Mouse (Mus musculus) forebrain, embryonic 10.5 days (tissue): Measurements from ENCODE around the gene Mybphl. TPM values are rescaled to one million over a fixed set of nuclear protein-coding genes. Genes with fewer than 3 reads are reported as not detected.
A peak's percentile ranks its signal among the peaks of the same experiment; 100 is the strongest.

ENCODE experiments used
- DNase-seq: peaks from one replicate; pipeline ENCODE4 v3.0.0-alpha.2; 2017; ENCODE audit warnings: low spot score; ENCODE audit errors: extremely low spot score
- H3K27ac ChIP-seq: fragments of 300-500 bp; sonication (generic); 2 replicates; pipeline ENCODE4 v1.5.1; 2016; ENCODE audit warnings: mild to moderate bottlenecking
- H3K27me3 ChIP-seq: fragments of 300-500 bp; sonication (generic); 2 replicates; pipeline ENCODE4 v1.6.1; 2016; ENCODE audit warnings: mild to moderate bottlenecking; ENCODE audit not compliant: poor library complexity, severe bottlenecking
- H3K36me3 ChIP-seq: fragments of 300-500 bp; sonication (generic); replicated peaks from 2 replicates; pipeline ENCODE4 v1.6.1; 2016; ENCODE audit warnings: mild to moderate bottlenecking, moderate library complexity
- H3K4me1 ChIP-seq: fragments of 300-500 bp; sonication (generic); 2 replicates; pipeline ENCODE4 v1.6.1; 2016
- H3K4me3 ChIP-seq: fragments of 300-500 bp; sonication (generic); 2 replicates; pipeline ENCODE4 v1.5.1; 2016; ENCODE audit warnings: mild to moderate bottlenecking, moderate library complexity
- H3K9me3 ChIP-seq: fragments of 300-500 bp; sonication (generic); 2 replicates; pipeline ENCODE4 v1.6.1; 2016; ENCODE audit warnings: mild to moderate bottlenecking, moderate library complexity
- WGBS: fragments of 180-500 bp; shearing (Covaris S2); methylation state at CpG from one replicate; pipeline ENCODE4 v1.1.7; 2016; 5-methylcytosine and 5-hydroxymethylcytosine counted together
- polyA plus RNA-seq: library from polyadenylated mRNA; unstranded; fragments of >200 nt; fragmentation: Nextera tagmentation; extraction: Ambion mirVana; gene quantifications from 2 replicates; pipeline ENCODE4 v1.2.1, GENCODE M21; 2016

Mybphl gene
- polyA plus RNA-seq, 1 experiment from 2014 or later: not detected

DNA sequence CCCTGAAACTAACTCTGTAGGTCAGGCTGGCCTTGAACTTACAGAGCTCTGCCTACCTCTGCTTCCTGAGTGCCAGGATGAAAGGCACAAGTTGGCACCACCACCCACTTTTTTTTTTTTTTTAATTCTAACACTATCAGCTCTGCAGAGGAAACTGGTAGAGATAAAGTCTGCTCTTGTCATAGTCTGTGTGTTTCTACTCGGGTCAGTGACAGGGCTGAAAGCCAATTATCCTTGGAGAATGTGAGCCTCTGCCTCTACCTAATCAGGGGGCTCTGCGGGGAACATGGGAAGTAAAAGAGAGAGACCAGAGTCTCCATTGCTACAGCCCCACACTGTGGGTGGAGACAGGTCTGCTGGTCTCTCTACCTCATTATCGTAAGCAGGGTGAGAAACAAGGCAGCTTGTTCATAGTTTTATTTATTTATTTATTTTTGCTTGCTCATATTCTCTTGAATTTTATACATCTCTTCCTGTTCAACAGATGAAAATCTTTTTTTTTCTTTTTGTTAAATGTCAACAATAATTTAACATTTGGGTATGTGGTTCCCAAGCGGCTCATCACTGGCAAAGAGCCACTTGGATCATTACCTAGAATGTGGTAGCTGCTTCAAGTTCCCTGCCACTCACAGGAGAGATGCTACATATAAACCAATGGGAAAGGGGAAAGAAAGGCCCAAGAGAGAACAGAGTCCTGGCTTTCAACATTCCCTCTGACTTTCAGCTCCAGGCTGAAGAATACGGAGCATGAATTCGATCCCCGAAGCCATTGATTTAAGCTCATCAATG, 14.4 kb downstream of the Mybphl start:
- no peak for DNase-seq
- Histone ChIP-seq H3K4me1 (peaks cover 24% of the 10 kb centered on the region), H3K36me3 (no peaks in the 10 kb centered on the region), H3K27ac (no peak overlapping the region), H3K4me3 (no peak overlapping the region), H3K27me3 (no peaks in the 10 kb centered on the region), H3K9me3 (no peaks in the 10 kb centered on the region)
- WGBS: 74% methylated on average over 7 of the region's 7 CpGs

DNA sequence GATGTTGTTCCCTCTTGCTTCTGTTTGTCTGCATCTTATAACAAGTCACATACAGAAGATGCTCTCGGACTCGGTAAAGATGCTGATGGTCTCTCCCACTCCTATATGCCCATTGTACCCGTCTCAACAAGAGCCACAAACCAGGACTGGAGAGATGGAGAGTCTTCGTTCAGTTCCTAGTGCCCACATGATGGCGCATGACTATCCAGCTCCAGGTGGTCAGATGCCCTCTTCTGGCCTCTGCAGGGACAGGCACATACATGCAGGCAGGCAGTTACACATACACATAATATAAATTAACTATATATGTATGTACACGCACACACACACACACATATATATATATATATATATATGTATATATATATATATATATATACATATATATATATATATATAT, 16.0 kb downstream of the Mybphl start:
- H3K9me3 ChIP-seq: no peaks in the 10 kb centered on the region
- 74% methylated on average over 6 of the region's 6 CpGs for WGBS
- DNase-seq: no peak
- H3K27me3 ChIP-seq: no peaks in the 10 kb centered on the region
- H3K36me3 ChIP-seq: peaks cover 9% of the 10 kb centered on the region
- H3K4me3 ChIP-seq: no peak overlapping the region
- H3K4me1 ChIP-seq: peaks cover 38% of the 10 kb centered on the region
- H3K27ac ChIP-seq: no peak overlapping the region

DNA sequence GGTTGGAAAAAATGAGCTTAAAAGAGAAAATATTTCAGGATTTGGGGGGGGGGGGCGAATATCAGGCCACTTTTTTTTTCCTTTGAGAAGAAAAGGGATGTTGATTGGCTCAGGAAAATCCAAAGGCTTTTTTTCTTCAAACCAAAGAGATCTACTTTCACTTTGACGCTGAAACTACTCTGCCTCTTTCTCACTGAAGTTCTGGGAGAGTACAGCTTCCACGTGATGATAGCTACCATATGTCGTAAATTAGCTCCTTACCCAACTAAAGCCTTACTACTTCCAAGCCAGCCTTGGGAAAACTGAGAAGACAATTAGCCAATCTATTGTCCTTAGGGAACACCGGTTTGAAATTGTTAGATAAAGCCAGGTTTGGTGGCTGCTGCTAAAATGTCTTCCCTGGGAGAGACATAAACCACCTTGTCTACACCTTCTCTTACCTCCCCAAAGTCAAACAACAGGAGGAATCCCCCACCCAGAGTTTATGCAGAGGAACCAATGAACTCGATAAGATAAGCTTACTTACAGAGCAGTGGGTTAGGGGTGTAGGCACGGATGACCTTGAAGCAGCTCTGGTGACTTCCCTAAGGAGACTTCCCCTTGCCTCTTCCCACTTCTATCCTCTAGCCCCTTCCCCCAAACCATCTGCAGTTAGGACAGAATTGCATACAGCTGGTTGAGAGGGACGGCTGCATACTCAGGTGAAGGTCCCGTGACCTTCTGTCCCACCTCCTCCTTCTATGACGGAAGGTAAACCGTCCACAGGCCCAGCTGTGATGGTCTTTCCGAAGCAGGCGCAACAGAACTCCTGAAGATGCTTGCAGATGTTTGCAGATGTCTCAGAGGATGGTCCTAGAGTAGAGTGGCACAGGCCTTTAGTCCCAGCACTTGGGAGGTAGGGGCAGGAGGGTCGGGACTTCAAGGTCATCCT, 17.5 kb downstream of the Mybphl start:
- no peak for DNase-seq
- H3K4me1 ChIP-seq: peaks cover 43% of the 10 kb centered on the region
- H3K36me3 ChIP-seq: peaks cover 24% of the 10 kb centered on the region
- H3K4me3 ChIP-seq: peak overlapping the region; percentile 69
- no peaks in the 10 kb centered on the region for H3K27me3 ChIP-seq
- H3K9me3 ChIP-seq: no peaks in the 10 kb centered on the region
- WGBS: 72% methylated on average over 14 of the region's 14 CpGs
- peak overlapping the region; percentile 90 for H3K27ac ChIP-seq

DNA sequence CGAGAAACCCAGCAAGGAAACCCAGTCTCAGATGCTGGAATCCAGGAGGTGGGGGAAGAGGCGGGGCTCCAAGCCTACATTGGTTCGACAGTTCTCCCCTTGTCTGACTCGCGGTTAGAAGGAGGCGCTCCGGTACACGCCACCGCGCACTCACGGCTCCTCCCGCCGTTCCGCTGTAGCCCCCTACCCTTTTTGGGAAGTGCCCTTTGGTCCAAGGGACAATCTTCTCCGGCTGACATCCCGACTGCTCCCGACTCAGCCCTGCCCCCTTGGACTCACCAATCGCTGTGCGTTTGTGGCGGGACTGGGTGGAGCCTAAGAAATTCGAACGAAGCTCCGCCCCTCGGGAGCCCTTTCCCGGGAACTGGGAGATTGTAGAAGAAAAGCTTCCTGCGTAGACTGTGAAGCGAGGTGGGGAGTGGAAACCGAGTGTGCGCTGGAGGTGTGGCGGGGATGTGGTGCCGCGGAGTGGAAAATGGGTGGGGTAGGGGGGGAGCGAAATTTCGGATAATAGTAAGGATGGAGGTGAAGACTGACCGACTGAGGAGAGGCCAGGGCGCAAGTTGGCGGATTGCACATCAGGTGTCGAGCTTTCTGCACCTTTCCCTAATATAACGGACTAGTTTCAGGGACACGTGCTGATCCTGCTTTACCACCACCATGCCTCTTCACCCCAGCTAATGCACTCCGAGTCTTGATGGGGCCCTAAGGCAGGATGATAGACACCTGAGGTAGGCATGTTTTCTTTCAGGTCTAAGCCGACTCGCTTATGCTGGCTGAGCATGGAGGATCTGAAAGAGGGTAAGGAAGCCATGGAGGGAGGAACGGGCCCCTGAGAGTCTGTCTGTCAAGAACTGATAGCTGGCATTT, 19.0 kb downstream of the Mybphl start, which contains the start of gene Psrc1:
Gene Psrc1 (plus strand): TSS at position 355 of the 870 bp plus-strand sequence.
- Histone ChIP-seq H3K27ac (peak within 1 kb of the TSS; percentile 90), H3K9me3 (no peaks in the 10 kb centered on the region), H3K4me3 (peak within 1 kb of the TSS; percentile 69), H3K27me3 (no peaks in the 10 kb centered on the region), H3K4me1 (peaks cover 49% of the 10 kb centered on the region), H3K36me3 (peaks cover 38% of the 10 kb centered on the region)
- 1% methylated on average over 44 of the region's 44 CpGs for WGBS
- peak; percentile 94 for DNase-seq

DNA sequence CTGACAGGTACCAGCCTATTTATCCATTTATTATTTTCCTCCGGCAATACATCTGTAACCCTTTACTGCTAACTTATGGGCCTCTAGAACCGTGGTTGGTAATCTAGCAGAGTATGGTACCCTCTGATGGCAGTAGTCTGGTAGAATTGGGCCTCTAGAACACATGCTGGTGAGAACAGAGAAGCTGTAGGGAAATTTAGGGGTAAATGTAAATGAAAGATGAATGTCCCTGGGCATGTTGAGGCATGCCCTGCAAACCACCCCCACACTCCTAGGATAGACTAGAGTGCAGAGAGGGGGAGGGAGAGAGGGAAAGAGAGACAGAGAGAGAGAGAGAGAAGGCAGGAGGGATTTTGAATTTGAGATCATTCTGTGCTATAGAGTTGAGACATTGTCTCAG, 19.7 kb downstream of the Mybphl start:
- DNase-seq: no peak
- Histone ChIP-seq H3K27ac (peak overlapping the region; percentile 90), H3K36me3 (peaks cover 41% of the 10 kb centered on the region), H3K4me1 (peaks cover 56% of the 10 kb centered on the region), H3K9me3 (no peaks in the 10 kb centered on the region), H3K4me3 (peak overlapping the region; percentile 69), H3K27me3 (no peaks in the 10 kb centered on the region)
- WGBS: 48% methylated on average over 2 of the region's 2 CpGs

DNA sequence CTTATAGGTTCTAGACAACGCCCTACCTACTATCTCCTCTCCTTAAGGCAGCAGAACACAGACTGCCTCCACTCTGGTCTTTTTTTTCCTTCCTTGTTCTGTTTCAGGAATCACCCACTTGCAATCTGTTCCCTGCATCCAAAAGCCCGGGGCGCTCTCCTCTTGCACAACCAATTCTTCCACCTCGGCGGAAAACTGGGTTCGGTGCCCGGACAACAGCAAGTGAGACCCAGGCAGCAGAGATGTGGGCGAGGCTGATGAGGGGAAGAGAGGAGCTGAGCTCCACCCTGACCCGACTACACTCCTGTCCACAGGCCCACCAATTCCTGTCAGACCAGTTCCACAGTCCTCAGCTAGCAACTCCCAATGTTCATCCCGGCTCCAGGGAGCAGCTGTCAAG, 21.5 kb downstream of the Mybphl start:
- Histone ChIP-seq H3K4me1 (peaks cover 56% of the 10 kb centered on the region), H3K36me3 (peaks cover 47% of the 10 kb centered on the region), H3K27me3 (no peaks in the 10 kb centered on the region), H3K27ac (no peak overlapping the region), H3K4me3 (no peak overlapping the region), H3K9me3 (no peaks in the 10 kb centered on the region)
- WGBS: 93% methylated on average over 10 of the region's 10 CpGs
- DNase-seq: no peak

DNA sequence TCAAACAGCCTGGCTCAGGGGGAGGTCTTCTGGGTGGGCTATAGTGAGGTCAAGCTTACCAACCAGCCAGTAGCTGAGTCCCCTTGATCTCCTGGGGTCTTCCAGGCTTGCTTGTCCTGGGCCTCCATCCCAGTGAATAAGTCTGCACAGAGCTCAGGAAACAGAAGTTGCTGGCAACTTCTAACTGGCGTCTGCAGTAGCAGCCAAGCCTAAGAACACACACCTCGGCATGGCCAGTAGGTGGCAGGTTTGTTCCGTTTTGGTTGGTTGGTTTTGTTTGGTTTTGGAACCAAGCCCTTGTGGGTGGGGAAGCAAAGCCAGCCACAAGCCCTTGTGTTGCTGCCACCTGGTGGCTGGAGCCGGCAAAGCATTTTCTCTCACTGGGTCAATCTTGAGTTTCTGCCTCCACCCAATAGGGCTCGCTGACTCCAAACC, 24.4 kb downstream of the Mybphl start:
- Histone ChIP-seq H3K4me1 (peaks cover 55% of the 10 kb centered on the region), H3K27ac (peak overlapping the region; percentile 72), H3K27me3 (no peaks in the 10 kb centered on the region), H3K4me3 (peak overlapping the region; percentile 3; the same call in 1 of the 2 replicates), H3K9me3 (no peaks in the 10 kb centered on the region), H3K36me3 (peaks cover 77% of the 10 kb centered on the region)
- 2% methylated on average over 5 of the region's 5 CpGs for WGBS
- DNase-seq: peak; percentile 96

DNA sequence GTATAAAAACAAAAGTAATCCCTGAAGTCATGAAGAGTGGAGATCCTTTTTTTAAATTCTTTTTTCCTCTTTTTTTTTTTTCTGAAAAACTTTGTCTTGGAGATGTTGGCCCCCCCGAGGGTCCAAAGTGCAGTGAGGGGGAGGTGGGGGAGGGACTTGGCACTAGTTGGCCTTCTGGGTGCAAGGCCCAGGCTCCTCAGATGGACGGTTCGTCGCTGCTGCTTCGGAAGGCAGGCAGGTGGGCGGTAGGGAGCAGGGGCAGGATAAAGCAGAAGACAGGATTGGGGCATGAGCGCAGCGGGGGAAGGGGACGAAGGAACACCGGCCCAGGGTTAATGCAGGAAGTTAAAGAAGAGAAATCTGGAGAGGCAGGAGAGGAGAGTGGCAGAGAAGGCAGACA, 27.6 kb downstream of the Mybphl start:
- Histone ChIP-seq H3K36me3 (peaks cover 84% of the 10 kb centered on the region), H3K9me3 (no peaks in the 10 kb centered on the region), H3K4me3 (0 out of 2 replicates have a peak overlapping the region, but pooled peaks have one; percentile 3), H3K27me3 (no peaks in the 10 kb centered on the region), H3K4me1 (peaks cover 36% of the 10 kb centered on the region), H3K27ac (peak overlapping the region; percentile 48; the same call in 1 of the 2 replicates)
- 19% methylated on average over 10 of the region's 10 CpGs for WGBS
- DNase-seq: no peak

DNA sequence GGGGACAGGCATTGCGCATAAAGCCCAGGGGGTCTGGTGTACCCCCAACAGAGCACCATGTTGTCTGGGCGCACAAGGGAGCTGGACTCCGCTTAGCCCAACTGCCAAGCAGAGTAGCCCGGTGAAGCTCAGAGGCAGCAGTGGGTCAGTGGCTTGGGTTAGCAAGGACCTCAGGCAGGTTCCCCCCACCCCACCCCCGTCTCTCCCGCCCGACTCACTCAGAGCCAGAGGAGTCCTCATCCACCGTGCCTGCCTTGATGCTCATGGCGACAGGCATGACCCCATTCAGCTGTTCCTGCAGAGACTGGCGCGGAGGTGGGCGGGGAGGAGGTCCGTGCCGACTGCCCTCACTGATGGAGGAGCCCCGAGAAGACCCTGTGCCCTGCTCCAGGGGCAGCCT, 28.1 kb downstream of the Mybphl start:
- Histone ChIP-seq H3K4me1 (peaks cover 31% of the 10 kb centered on the region), H3K36me3 (peaks cover 84% of the 10 kb centered on the region), H3K9me3 (no peaks in the 10 kb centered on the region), H3K27ac (peak overlapping the region; percentile 48; the same call in 1 of the 2 replicates), H3K27me3 (no peaks in the 10 kb centered on the region), H3K4me3 (peak overlapping the region; percentile 3; the same call in 1 of the 2 replicates)
- no peak for DNase-seq
- 50% methylated on average over 15 of the region's 15 CpGs for WGBS

DNA sequence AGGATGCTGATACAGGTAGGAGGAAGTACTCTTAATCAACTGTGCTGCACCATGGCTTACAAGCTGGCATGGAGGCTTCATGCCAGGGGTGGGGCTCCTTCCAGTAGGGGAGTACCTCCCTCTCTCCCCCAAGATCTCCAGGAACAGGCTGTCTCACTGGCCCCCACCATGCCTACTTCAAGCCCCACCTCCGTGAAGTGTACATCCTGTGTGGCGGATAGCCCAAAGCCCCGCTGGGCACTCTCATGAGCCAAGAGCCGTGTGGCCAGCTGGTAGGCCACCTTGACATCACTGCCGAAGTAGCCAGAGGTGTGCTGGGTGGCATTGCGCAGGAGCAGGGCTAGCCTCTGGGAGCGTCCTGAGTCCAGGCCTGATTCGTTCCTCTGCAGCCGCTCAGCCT, 33.6 kb downstream of the Mybphl start:
- Histone ChIP-seq H3K4me3 (no peak overlapping the region), H3K36me3 (peaks cover 100% of the 10 kb centered on the region), H3K4me1 (peaks cover 19% of the 10 kb centered on the region), H3K27me3 (no peaks in the 10 kb centered on the region), H3K9me3 (no peaks in the 10 kb centered on the region), H3K27ac (no peak overlapping the region)
- 95% methylated on average over 9 of the region's 9 CpGs for WGBS
- no peak for DNase-seq

DNA sequence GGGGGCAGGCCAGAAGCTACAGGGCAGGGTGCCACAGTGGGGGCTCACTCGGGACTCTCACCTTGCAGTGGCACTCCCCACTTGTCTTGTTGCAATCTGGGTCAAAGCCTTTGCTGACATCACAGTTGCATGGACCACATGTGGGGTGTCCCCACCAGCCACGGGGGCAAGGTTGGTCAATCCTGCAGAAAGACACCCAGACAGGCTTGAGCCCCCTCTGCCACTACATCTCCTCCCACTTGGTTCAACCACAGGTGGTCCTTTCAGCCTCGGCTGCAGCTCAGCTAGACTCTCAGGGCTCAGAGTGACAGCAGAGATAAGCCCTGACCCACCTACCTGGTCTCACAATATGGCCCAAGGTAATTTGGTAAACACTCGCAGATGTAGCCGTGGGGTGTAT, 35.7 kb downstream of the Mybphl start:
- no peak overlapping the region for H3K27ac ChIP-seq
- WGBS: 87% methylated on average over 5 of the region's 5 CpGs
- H3K4me3 ChIP-seq: no peak overlapping the region
- no peak for DNase-seq
- H3K9me3 ChIP-seq: no peaks in the 10 kb centered on the region
- peaks cover 37% of the 10 kb centered on the region for H3K4me1 ChIP-seq
- no peaks in the 10 kb centered on the region for H3K27me3 ChIP-seq
- peaks cover 100% of the 10 kb centered on the region for H3K36me3 ChIP-seq
